In genomic region chr8:120832022-120832421, GRCm38 (mm10) we compare ENCODE assay signal across 8 mouse cellular contexts.
DNase-seq lines count a peak whose midpoint lies in the region; TF ChIP-seq lines count a peak whose summit lies in the region.
"Had no signal": no experiment of that assay in that cellular context is flagged by ENCODE, and none has a peak within 500 bp of the region (broad histone marks: within the 10 kb centered on the region; RNA-seq: fewer than 3 reads in every experiment).

No protein-coding gene starts in this region.

- DNase-seq in A20 (ENCODE audit: low read depth, low spot score) (peak; percentile 73), CH12.LX (ENCODE audit: extremely low read depth) (peak; percentile 41)
- DNase-seq in hindbrain, embryonic 10.5 days (ENCODE audit: low spot score), result no peak
- DNase-seq in lung, adult 2 months, result peak; percentile 30
- no peak for DNase-seq in thymus, postnatal 36 days
- no peak for DNase-seq in thymus, postnatal 0 days (ENCODE audit: low spot score)
- no peak for DNase-seq in spleen, postnatal 14 days (ENCODE audit: low spot score in 2 of 2)

- WGBS in hindbrain, embryonic 10.5 days, result 26% methylated on average over 14 of the region's 14 CpGs
- 8% methylated on average over 11 of the region's 14 CpGs for WGBS in lung, adult 2 months

- in situ Hi-C loops in CH12.LX (cut with MboI; ENCODE audit: low pct_ligation_motif_present, low pct_unique_long_range_greater_than_20kb, low sequenced_read_pairs), result no loop called here

- H3K4me1 ChIP-seq in CH12.LX (ENCODE audit: control insufficient read depth in 1 of 2, insufficient read depth in 2 of 2), result peaks cover 10 to 56% of the 10 kb centered on the region in 2 experiments
- peaks cover 39% of the 10 kb centered on the region for H3K4me1 ChIP-seq in hindbrain, embryonic 10.5 days (replicated peaks)
- peaks cover 14% of the 10 kb centered on the region for H3K4me1 ChIP-seq in lung, adult 2 months (ENCODE audit: control insufficient read depth, insufficient read depth, low read length)
- H3K4me1 ChIP-seq: embryonic facial prominence, embryonic 15.5 days had no signal

- no peaks in the 10 kb centered on the region for H3K36me3 ChIP-seq in CH12.LX (replicated peaks in 1 of 2; ENCODE audit: control insufficient read depth in 1 of 2, insufficient read depth in 1 of 2, low read length in 1 of 2)
- no peaks in the 10 kb centered on the region for H3K36me3 ChIP-seq in hindbrain, embryonic 10.5 days
- H3K36me3 ChIP-seq: embryonic facial prominence, embryonic 15.5 days had no signal

- peak overlapping the region in 1 of 3 experiments; percentile 26 for H3K4me3 ChIP-seq in CH12.LX (replicated peaks in 1 of 3; ENCODE audit: low read depth in 2 of 3, low read length in 2 of 3, poor library complexity in 1 of 3)
- H3K4me3 ChIP-seq in hindbrain, embryonic 10.5 days, result no peak overlapping the region
- H3K4me3 ChIP-seq in lung, adult 2 months (replicated peaks; ENCODE audit: extremely low read depth, low read depth, low read length), result peak overlapping the region; percentile 32
- H3K4me3 ChIP-seq: embryonic facial prominence, embryonic 15.5 days had no signal

- no peak for TF ChIP-seq RAD21 in CH12.LX (IDR thresholded peaks at IDR 0.05; ENCODE audit: low read depth, low read length)

- TF ChIP-seq EP300 in CH12.LX (IDR thresholded peaks at IDR 0.05; ENCODE audit: low read length), result peak; percentile 46; the same call in 1 of the 2 replicates

- TF ChIP-seq CTCF in CH12.LX (conservative IDR thresholded peaks at IDR 0.05 in 1 of 2, IDR thresholded peaks at IDR 0.05 in 1 of 2; ENCODE audit: low read depth in 2 of 2, low read length in 2 of 2), result no peak
- TF ChIP-seq CTCF in lung, adult 2 months (IDR thresholded peaks at IDR 0.05; ENCODE audit: insufficient read depth, low read length), result no peak

- dilution Hi-C loops in CH12.LX (cut with MboI; ENCODE audit: extremely low pct_ligation_motif_present, extremely low pct_unique_long_range_greater_than_20kb, low sequenced_read_pairs), result no loop called here

- no peaks in the 10 kb centered on the region for H3K9me3 ChIP-seq in CH12.LX (replicated peaks; ENCODE audit: low read length)
- H3K9me3 ChIP-seq in hindbrain, embryonic 10.5 days, result no peaks in the 10 kb centered on the region
- H3K9me3 ChIP-seq: embryonic facial prominence, embryonic 15.5 days had no signal

- H3K4me2 ChIP-seq in CH12.LX (ENCODE audit: insufficient read depth, low read depth, poor library complexity, severe bottlenecking), result peak overlapping the region; percentile 57
- H3K4me2 ChIP-seq: embryonic facial prominence, embryonic 15.5 days had no signal

- no peaks in the 10 kb centered on the region for H3K79me2 ChIP-seq in CH12.LX (replicated peaks; ENCODE audit: control insufficient read depth, extremely low read depth, insufficient read depth, poor library complexity, severe bottlenecking)

- H3K9ac ChIP-seq in CH12.LX (ENCODE audit: insufficient read depth, low read depth), result no peak overlapping the region
- H3K9ac ChIP-seq: embryonic facial prominence, embryonic 15.5 days had no signal

- peaks cover 68% of the 10 kb centered on the region for H3K27me3 ChIP-seq in CH12.LX (replicated peaks)
- peaks cover 95% of the 10 kb centered on the region for H3K27me3 ChIP-seq in hindbrain, embryonic 10.5 days (ENCODE audit: insufficient read depth, poor library complexity, severe bottlenecking)

- H3K27ac ChIP-seq in CH12.LX (ENCODE audit: insufficient read depth, low read depth), result no peak overlapping the region
- H3K27ac ChIP-seq in hindbrain, embryonic 10.5 days, result peak overlapping the region; percentile 71
- H3K27ac ChIP-seq: embryonic facial prominence, embryonic 15.5 days had no signal

- no peak for TF ChIP-seq POLR2A in CH12.LX (IDR thresholded peaks at IDR 0.05; ENCODE audit: low read depth, low read length)
- TF ChIP-seq POLR2A in lung, adult 2 months (IDR thresholded peaks at IDR 0.05; ENCODE audit: borderline replicate concordance, extremely low read depth, low read depth, low read length), result no peak

TF ChIP-seq in CH12.LX, 34 proteins besides CTCF, POLR2A, EP300 and RAD21:
- TF ChIP-seq PAX5 (IDR thresholded peaks at IDR 0.05; ENCODE audit: low read length) (no peak), SIN3A (IDR thresholded peaks at IDR 0.05; ENCODE audit: low read length) (no peak), IRF4 (IDR thresholded peaks at IDR 0.05; ENCODE audit: low read depth, low read length) (peak; percentile 78), ZKSCAN1 (IDR thresholded peaks at IDR 0.05; ENCODE audit: borderline replicate concordance, low read depth, low read length) (no peak), CHD2 (IDR thresholded peaks at IDR 0.05; ENCODE audit: low read length) (no peak), MAX (IDR thresholded peaks at IDR 0.05; ENCODE audit: low read length) (no peak), KAT2A (IDR thresholded peaks at IDR 0.05; ENCODE audit: insufficient replicate concordance, low read length) (no peak), BHLHE40 (IDR thresholded peaks at IDR 0.05; ENCODE audit: low read depth, low read length) (0 out of 2 replicates have a peak, but pooled peaks have one; percentile 5)
TF ChIP-seq in CH12.LX: peak in this region for 2.

Comparison
In these comparisons a context has a peak if more than half of its experiments do, and no peak if none do; other contexts are left out.
1. DNase-seq: peak in A20 (single experiment), CH12.LX (single experiment) and lung, adult 2 months (single experiment); none in hindbrain, embryonic 10.5 days (single experiment), thymus, postnatal 36 days (0 of 2), thymus, postnatal 0 days (single experiment) and spleen, postnatal 14 days (0 of 2).